Mouse (Mus musculus) lung, embryonic 16.5 days (tissue): ENCODE results near the gene Rin3. TPM values are rescaled to one million over a fixed set of nuclear protein-coding genes. Genes with fewer than 3 reads are reported as not detected.

Experiments
- ATAC-seq: fragments of 200-750 bp; cut with Nextera tagmentation; 2 replicates; pipeline ENCODE4 v1.8.0; 2017; ENCODE audit warnings: low read depth, mild to moderate bottlenecking, moderate library complexity
- H3K27ac ChIP-seq: fragments of 300-500 bp; sonication (generic); 2 replicates; pipeline ENCODE4 v1.5.1; 2014; ENCODE audit warnings: mild to moderate bottlenecking, control low read depth, low read length
- H3K27me3 ChIP-seq: fragments of 300-500 bp; sonication (generic); 2 replicates; pipeline ENCODE4 v1.6.1; 2014; ENCODE audit warnings: low read depth, low read length, mixed read lengths; ENCODE audit not compliant: control insufficient read depth, insufficient read depth
- H3K36me3 ChIP-seq: fragments of 300-500 bp; sonication (generic); 2 replicates; pipeline ENCODE4 v1.6.1; 2014; ENCODE audit warnings: low read length; ENCODE audit not compliant: control insufficient read depth, insufficient read depth
- H3K4me1 ChIP-seq: fragments of 300-500 bp; sonication (generic); replicated peaks from 2 replicates; pipeline ENCODE4 v1.6.1; 2014; ENCODE audit warnings: low read length, mixed read lengths; ENCODE audit not compliant: control insufficient read depth, insufficient read depth
- H3K4me2 ChIP-seq: fragments of 300-500 bp; sonication (generic); 2 replicates; pipeline ENCODE4 v1.6.1; 2014; ENCODE audit warnings: low read depth, low read length, control low read depth
- H3K4me3 ChIP-seq: fragments of 300-500 bp; sonication (generic); 2 replicates; pipeline ENCODE4 v1.5.1; 2014; ENCODE audit warnings: mild to moderate bottlenecking, low read length, control low read depth
- H3K9ac ChIP-seq: fragments of 300-500 bp; sonication (generic); 2 replicates; pipeline ENCODE4 v1.6.1; 2014; ENCODE audit warnings: low read length, control low read depth
- H3K9me3 ChIP-seq: fragments of 300-500 bp; sonication (generic); 2 replicates; pipeline ENCODE4 v1.6.1; 2016; ENCODE audit warnings: low read length; ENCODE audit not compliant: control insufficient read depth
- WGBS: fragments of 180-500 bp; shearing (Covaris S2); extraction: QIAGEN DNeasy Blood & Tissue Kit; methylation state at CpG from one replicate; pipeline ENCODE4 v1.1.7; 2014; 5-methylcytosine and 5-hydroxymethylcytosine counted together
- polyA plus RNA-seq: library from polyadenylated mRNA; unstranded; fragments of >200 nt; fragmentation: Nextera tagmentation; extraction: Ambion mirVana; gene quantifications from 2 replicates; pipeline ENCODE4 v1.2.1, GENCODE M21; 2015

Gene Rin3
- polyA plus RNA-seq, 1 experiment from 2014 or later, result 16.7 TPM

GRCm38 (mm10) chr12:102284618-102285159 lies 1.8 kb downstream of the Rin3 start:
- no peak for ATAC-seq
- Histone ChIP-seq H3K9me3 (no peaks in the 10 kb centered on the region), H3K27ac (peak overlapping the region; percentile 86), H3K27me3 (no peaks in the 10 kb centered on the region; the same call in 1 of the 2 replicates), H3K4me2 (peak overlapping the region; percentile 94), H3K9ac (peak overlapping the region; percentile 90), H3K36me3 (no peaks in the 10 kb centered on the region; the same call in 1 of the 2 replicates), H3K4me1 (peaks cover 43% of the 10 kb centered on the region), H3K4me3 (peak overlapping the region; percentile 71)
- 45% methylated on average over 3 of the region's 3 CpGs for WGBS

- 74% methylated on average over 6 of the region's 6 CpGs for WGBS
- ATAC-seq, result no peak
- Histone ChIP-seq H3K9ac (no peak overlapping the region), H3K4me2 (peak overlapping the region; percentile 94; the same call in 1 of the 2 replicates), H3K9me3 (no peaks in the 10 kb centered on the region), H3K36me3 (peaks cover 3% of the 10 kb centered on the region; the same call in 1 of the 2 replicates), H3K4me1 (peaks cover 43% of the 10 kb centered on the region), H3K27ac (no peak overlapping the region), H3K27me3 (no peaks in the 10 kb centered on the region; the same call in 1 of the 2 replicates), H3K4me3 (no peak overlapping the region)
Measured at GRCm38 (mm10) chr12:102285318-102285717, 2.5 kb downstream of the Rin3 start.

- Histone ChIP-seq H3K9ac (no peak overlapping the region), H3K4me3 (no peak overlapping the region), H3K27me3 (no peaks in the 10 kb centered on the region), H3K27ac (no peak overlapping the region), H3K36me3 (peaks cover 3% of the 10 kb centered on the region; the same call in 1 of the 2 replicates), H3K9me3 (no peaks in the 10 kb centered on the region), H3K4me1 (peaks cover 43% of the 10 kb centered on the region), H3K4me2 (no peak overlapping the region)
- 74% methylated on average over 5 of the region's 5 CpGs for WGBS
- ATAC-seq, result no peak
Measured at GRCm38 (mm10) chr12:102285779-102286178, 2.9 kb downstream of the Rin3 start.

- Histone ChIP-seq H3K9me3 (no peaks in the 10 kb centered on the region), H3K27ac (peak overlapping the region; percentile 50), H3K4me3 (no peak overlapping the region), H3K27me3 (no peaks in the 10 kb centered on the region), H3K4me1 (peaks cover 43% of the 10 kb centered on the region), H3K36me3 (peaks cover 3% of the 10 kb centered on the region; the same call in 1 of the 2 replicates), H3K9ac (peak overlapping the region; percentile 37; the same call in 1 of the 2 replicates), H3K4me2 (peak overlapping the region; percentile 10)
- 36% methylated on average over 10 of the region's 10 CpGs for WGBS
- ATAC-seq, result no peak
Measured at GRCm38 (mm10) chr12:102286681-102287414, 4.0 kb downstream of the Rin3 start.

GRCm38 (mm10) chr12:102287904-102288602 lies 5.2 kb downstream of the Rin3 start:
- no peak overlapping the region for H3K9ac ChIP-seq
- peaks cover 55% of the 10 kb centered on the region for H3K4me1 ChIP-seq
- no peaks in the 10 kb centered on the region for H3K27me3 ChIP-seq
- ATAC-seq, result no peak
- no peaks in the 10 kb centered on the region for H3K9me3 ChIP-seq
- peak overlapping the region; percentile 50 for H3K27ac ChIP-seq
- H3K36me3 ChIP-seq, result peaks cover 3% of the 10 kb centered on the region; the same call in 1 of the 2 replicates
- H3K4me2 ChIP-seq, result peak overlapping the region; percentile 2; the same call in 1 of the 2 replicates
- WGBS, result 48% methylated on average over 6 of the region's 6 CpGs
- H3K4me3 ChIP-seq, result no peak overlapping the region

GRCm38 (mm10) chr12:102288846-102289245 lies 6.0 kb downstream of the Rin3 start:
- Histone ChIP-seq H3K9ac (no peak overlapping the region), H3K27me3 (no peaks in the 10 kb centered on the region), H3K4me2 (no peak overlapping the region), H3K4me1 (peaks cover 57% of the 10 kb centered on the region), H3K9me3 (no peaks in the 10 kb centered on the region), H3K27ac (no peak overlapping the region), H3K4me3 (no peak overlapping the region), H3K36me3 (peaks cover 3% of the 10 kb centered on the region; the same call in 1 of the 2 replicates)
- WGBS, result 24% methylated on average over 2 of the region's 2 CpGs
- no peak for ATAC-seq

GRCm38 (mm10) chr12:102289568-102289967 lies 6.7 kb downstream of the Rin3 start:
- no peak for ATAC-seq
- Histone ChIP-seq H3K4me2 (no peak overlapping the region), H3K27me3 (no peaks in the 10 kb centered on the region), H3K9ac (no peak overlapping the region), H3K4me3 (no peak overlapping the region), H3K36me3 (peaks cover 3% of the 10 kb centered on the region; the same call in 1 of the 2 replicates), H3K9me3 (no peaks in the 10 kb centered on the region), H3K4me1 (peaks cover 56% of the 10 kb centered on the region), H3K27ac (no peak overlapping the region)
- 96% methylated on average over 1 of the region's 1 CpGs for WGBS

GRCm38 (mm10) chr12:102290662-102291061 lies 7.8 kb downstream of the Rin3 start:
- peaks cover 52% of the 10 kb centered on the region for H3K4me1 ChIP-seq
- ATAC-seq, result no peak

GRCm38 (mm10) chr12:102291686-102292085 lies 8.8 kb downstream of the Rin3 start:
- Histone ChIP-seq H3K27ac (no peak overlapping the region), H3K4me2 (no peak overlapping the region), H3K36me3 (peaks cover 3% of the 10 kb centered on the region; the same call in 1 of the 2 replicates), H3K4me1 (peaks cover 53% of the 10 kb centered on the region), H3K9ac (no peak overlapping the region), H3K4me3 (no peak overlapping the region), H3K27me3 (no peaks in the 10 kb centered on the region), H3K9me3 (no peaks in the 10 kb centered on the region)
- no peak for ATAC-seq
- 33% methylated on average over 6 of the region's 6 CpGs for WGBS

More at GRCm38 (mm10) chr12:102290662-102291061, 7.8 kb downstream of the Rin3 start:
- 94% methylated on average over 2 of the region's 2 CpGs for WGBS
- no peaks in the 10 kb centered on the region for H3K27me3 ChIP-seq
- H3K4me2 ChIP-seq, result no peak overlapping the region
- no peaks in the 10 kb centered on the region for H3K9me3 ChIP-seq
- no peak overlapping the region for H3K9ac ChIP-seq
- no peak overlapping the region for H3K27ac ChIP-seq
- peaks cover 3% of the 10 kb centered on the region; the same call in 1 of the 2 replicates for H3K36me3 ChIP-seq
- no peak overlapping the region for H3K4me3 ChIP-seq
